Mouse (Mus musculus) thymus, postnatal 0 days (tissue): ENCODE results near the gene Gripap1. TPM values are rescaled to one million over a fixed set of nuclear protein-coding genes. Genes with fewer than 3 reads are reported as not detected.

Experiments used
- DNase-seq: peaks from one replicate; pipeline ENCODE4 v3.0.0-alpha.2; 2015; ENCODE audit warnings: low spot score
- microRNA counts: library from miRNA; unstranded; fragments of <30 nt; microRNA quantifications from one replicate; lab custom pipeline; 2015
- microRNA-seq: library from miRNA; unstranded; fragments of <30 nt; microRNA quantifications from one replicate; pipeline ENCODE4, GENCODE M21; 2016; ENCODE audit warnings: borderline number of aligned reads
- polyA plus RNA-seq: library from polyadenylated mRNA; unstranded; fragments of >200 nt; fragmentation: Nextera tagmentation; extraction: Ambion mirVana; gene quantifications from 2 replicates; pipeline ENCODE4 v1.2.1, GENCODE M21; 2015

Gripap1 gene
- polyA plus RNA-seq, 1 experiment from 2014 or later = 48.1 TPM

- no peak for DNase-seq
Observed at GRCm38 (mm10) chrX:7867141-7867540, 77.6 kb downstream of the Gripap1 start.

- DNase-seq = no peak
Observed at GRCm38 (mm10) chrX:7868506-7868905, 78.9 kb downstream of the Gripap1 start.

GRCm38 (mm10) chrX:7869826-7870225, 80.3 kb downstream of the Gripap1 start:
- DNase-seq = no peak

MicroRNAs encoded within 50 kb of the gene (microRNA counts, 519-probe panel; counts per million panel counts)
- microRNA mmu-miR-1198 (lab: Ali Mortazavi, UCI) = 3,923 counts per million, percentile 78 among the panel's probes with 10 or more counts

Small RNAs within 50 kb of the gene (microRNA-seq; reads per million reads assigned to microRNA genes)
- gene Mir1198 = 49.5 reads per million, percentile 38 among the genes with 10 or more reads in this experiment

Other genes starting within 250 kb of the Gripap1 start
- 0.10 and 0.44 TPM in 2 replicates for gene Foxp3, start 216.1 kb upstream of the Gripap1 start, polyA plus RNA-seq
- 0.73 TPM in 2 replicates for gene Ppp1r3f, start 215.5 kb upstream of the Gripap1 start, polyA plus RNA-seq
- gene Ccdc22, start 184.2 kb upstream of the Gripap1 start, polyA plus RNA-seq = 33.1 and 36.0 TPM in 2 replicates
- 0.04 and 0.07 TPM in 2 replicates for gene Cacna1f, start 182.7 kb upstream of the Gripap1 start, polyA plus RNA-seq
- gene Syp, start 151.3 kb upstream of the Gripap1 start, polyA plus RNA-seq = 0.40 and 0.55 TPM in 2 replicates
- gene Prickle3, start 132.5 kb upstream of the Gripap1 start, polyA plus RNA-seq = 5.3 and 6.2 TPM in 2 replicates
- 81.2 and 84.1 TPM in 2 replicates for gene Plp2, start 118.4 kb upstream of the Gripap1 start, polyA plus RNA-seq
- gene Magix, start 108.5 kb upstream of the Gripap1 start, polyA plus RNA-seq = 0.49 and 0.55 TPM in 2 replicates
- 28.8 and 28.9 TPM in 2 replicates for gene Gpkow, start 92.6 kb upstream of the Gripap1 start, polyA plus RNA-seq
- 42.2 and 45.5 TPM in 2 replicates for gene Wdr45, start 75.4 kb upstream of the Gripap1 start, polyA plus RNA-seq
- gene Gm45208, start 67.5 kb upstream of the Gripap1 start, polyA plus RNA-seq = 0.46 and 1.0 TPM in 2 replicates
- gene Praf2, start 61.3 kb upstream of the Gripap1 start, polyA plus RNA-seq = 14.7 and 20.6 TPM in 2 replicates
- 6.7 and 8.2 TPM in 2 replicates for gene Ccdc120, start 38.9 kb upstream of the Gripap1 start, polyA plus RNA-seq
- 11.4 TPM in 2 replicates for gene Tfe3, start 27.2 kb upstream of the Gripap1 start, polyA plus RNA-seq
- 0.12 and 0.18 TPM in 2 replicates for gene Kcnd1, start 32.5 kb downstream of the Gripap1 start, polyA plus RNA-seq
- gene Otud5, start 51.6 kb downstream of the Gripap1 start, polyA plus RNA-seq = 55.0 and 55.6 TPM in 2 replicates
- 14.0 and 14.5 TPM in 2 replicates for gene Pim2, start 88.5 kb downstream of the Gripap1 start, polyA plus RNA-seq
- gene Slc35a2, start 94.3 kb downstream of the Gripap1 start, polyA plus RNA-seq = 24.5 and 28.3 TPM in 2 replicates
- 142 and 154 TPM in 2 replicates for gene Pqbp1, start 109.5 kb downstream of the Gripap1 start, polyA plus RNA-seq
- 118 and 135 TPM in 2 replicates for gene Timm17b, start 109.6 kb downstream of the Gripap1 start, polyA plus RNA-seq
- gene Gm10491, start 118.1 kb downstream of the Gripap1 start, polyA plus RNA-seq = not detected in 2 replicates
- gene Gm10490, start 119.8 kb downstream of the Gripap1 start, polyA plus RNA-seq = not detected in 2 replicates
- 0.18 and 0.21 TPM in 2 replicates for gene Pcsk1n, start 130.1 kb downstream of the Gripap1 start, polyA plus RNA-seq
- gene Eras, start 138.8 kb downstream of the Gripap1 start, polyA plus RNA-seq = not detected in 2 replicates
- 10.0 and 10.3 TPM in 2 replicates for gene Hdac6, start 158.1 kb downstream of the Gripap1 start, polyA plus RNA-seq
- 2.9 and 3.1 TPM in 2 replicates for gene Gata1, start 188.3 kb downstream of the Gripap1 start, polyA plus RNA-seq
- 0.27 TPM in 1 of 2 replicates, not detected in the other for gene Glod5, start 228.7 kb downstream of the Gripap1 start, polyA plus RNA-seq